Mouse (Mus musculus): ENCODE measurements around the gene Lmcd1.

GRCm38 (mm10) chr6:112280161-112280560 is 6.6 kb downstream of the Lmcd1 start:
- TF ChIP-seq CTCF (IDR thresholded peaks at IDR 0.05; ENCODE audit: borderline replicate concordance, control insufficient read depth, extremely low read depth, insufficient read depth, low read length, poor library complexity) (no peak), POLR2A (IDR thresholded peaks at IDR 0.05; ENCODE audit: control insufficient read depth, extremely low read depth, insufficient read depth, low read length, poor library complexity) (no peak)

Data from thymus, adult 2 months (tissue).